Mouse (Mus musculus) thymus, postnatal 0 days (tissue): ENCODE results near the gene Hist2h2be. TPM values are rescaled to one million over a fixed set of nuclear protein-coding genes. Genes with fewer than 3 reads are reported as not detected.
"Not testable (repeated sequence)": the region's sequence is repeated elsewhere in the genome, so short reads cannot be mapped to it uniquely, and the experiment has no call there.

Experiments used
- DNase-seq: peaks from one replicate; pipeline ENCODE4 v3.0.0-alpha.2; 2015; ENCODE audit warnings: low spot score
- polyA plus RNA-seq: library from polyadenylated mRNA; unstranded; fragments of >200 nt; fragmentation: Nextera tagmentation; extraction: Ambion mirVana; gene quantifications from 2 replicates; pipeline ENCODE4 v1.2.1, GENCODE M21; 2015

Hist2h2be gene
- polyA plus RNA-seq, 1 experiment from 2014 or later = 8.6 TPM

GRCm38 (mm10) chr3:96237904-96238511, 17.1 kb downstream of the Hist2h2be start:
- DNase-seq = peak; percentile 51

- not testable (repeated sequence) for DNase-seq
Measured at GRCm38 (mm10) chr3:96238954-96239793, 18.3 kb downstream of the Hist2h2be start, which contains the start of gene Hist2h3c2. TSS of gene Hist2h3c2 (minus strand) at chr3:96239127.

DNA sequence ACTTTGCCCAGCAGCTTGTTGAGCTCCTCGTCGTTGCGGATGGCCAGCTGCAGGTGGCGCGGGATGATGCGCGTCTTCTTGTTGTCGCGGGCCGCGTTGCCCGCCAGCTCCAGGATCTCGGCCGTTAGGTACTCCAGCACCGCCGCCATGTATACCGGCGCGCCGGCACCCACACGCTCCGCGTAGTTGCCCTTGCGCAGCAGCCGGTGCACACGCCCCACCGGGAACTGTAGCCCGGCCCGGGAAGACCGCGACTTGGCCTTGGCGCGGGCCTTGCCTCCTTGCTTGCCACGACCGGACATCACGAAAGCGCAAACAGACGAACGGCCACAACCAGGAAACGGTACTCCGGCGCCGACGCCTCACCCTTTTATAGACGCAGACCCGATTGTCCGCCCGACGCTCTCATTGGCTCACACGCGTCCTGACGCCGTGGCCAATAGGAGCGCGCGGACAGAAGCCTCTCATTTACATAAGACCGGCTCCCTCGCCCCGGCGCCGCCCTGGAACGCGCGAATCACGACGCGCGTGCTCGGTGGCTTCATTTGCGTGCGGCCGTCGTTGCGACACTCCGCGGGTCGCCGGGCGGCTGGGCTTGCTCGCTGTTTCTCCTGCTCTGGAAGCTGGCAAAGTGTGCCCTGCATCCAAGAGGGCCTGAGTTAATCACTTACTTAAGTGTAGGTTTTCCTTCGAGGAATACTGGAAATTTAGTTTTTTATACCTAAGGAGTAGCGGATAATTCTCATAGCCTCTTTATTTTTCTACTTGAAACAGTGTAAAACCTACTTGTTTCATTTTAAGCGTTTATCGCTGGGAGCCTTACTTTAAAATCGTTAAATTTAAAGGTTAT, 19.3 kb downstream of the Hist2h2be start, which contains the start of gene Hist2h2aa2:
Hist2h2aa2 (minus strand) TSS at position 328 of the 850 bp plus-strand sequence.
- peak; percentile 63 for DNase-seq

- no peak for DNase-seq
Measured at GRCm38 (mm10) chr3:96240799-96241197, 19.9 kb downstream of the Hist2h2be start.

GRCm38 (mm10) chr3:96243921-96244572, 23.1 kb downstream of the Hist2h2be start:
- DNase-seq = no peak

DNA sequence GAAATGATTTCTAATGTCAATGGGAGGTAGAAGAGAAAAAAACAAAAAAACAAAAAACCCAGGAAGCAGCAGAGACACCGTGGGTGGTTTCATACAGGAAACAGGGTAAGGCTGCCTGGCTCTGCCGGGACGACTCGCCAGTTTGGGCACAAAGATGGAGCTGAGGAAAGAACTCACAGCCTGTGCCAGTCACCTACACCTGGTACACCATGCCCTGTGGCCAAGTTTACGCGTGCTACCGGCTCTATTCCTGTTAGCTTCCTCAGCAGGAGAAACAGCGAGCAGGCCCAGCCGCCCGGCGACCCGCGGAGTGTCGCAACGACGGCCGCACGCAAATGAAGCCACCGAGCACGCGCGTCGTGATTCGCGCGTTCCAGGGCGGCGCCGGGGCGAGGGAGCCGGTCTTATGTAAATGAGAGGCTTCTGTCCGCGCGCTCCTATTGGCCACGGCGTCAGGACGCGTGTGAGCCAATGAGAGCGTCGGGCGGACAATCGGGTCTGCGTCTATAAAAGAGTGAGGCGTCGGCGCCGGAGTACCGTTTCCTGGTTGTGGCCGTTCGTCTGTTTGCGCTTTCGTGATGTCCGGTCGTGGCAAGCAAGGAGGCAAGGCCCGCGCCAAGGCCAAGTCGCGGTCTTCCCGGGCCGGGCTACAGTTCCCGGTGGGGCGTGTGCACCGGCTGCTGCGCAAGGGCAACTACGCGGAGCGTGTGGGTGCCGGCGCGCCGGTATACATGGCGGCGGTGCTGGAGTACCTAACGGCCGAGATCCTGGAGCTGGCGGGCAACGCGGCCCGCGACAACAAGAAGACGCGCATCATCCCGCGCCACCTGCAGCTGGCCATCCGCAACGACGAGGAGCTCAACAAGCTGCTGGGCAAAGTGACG, 24.3 kb downstream of the Hist2h2be start, which contains the start of gene Hist2h2aa1:
Hist2h2aa1 (plus strand) TSS at position 495 of the 884 bp plus-strand sequence.
- DNase-seq = peak; percentile 82

- not testable (repeated sequence) for DNase-seq
Measured at GRCm38 (mm10) chr3:96246018-96246417, 25.1 kb downstream of the Hist2h2be start.

GRCm38 (mm10) chr3:96246427-96246856, 25.5 kb downstream of the Hist2h2be start, which contains the start of gene Hist2h3c1:
TSS of gene Hist2h3c1 (plus strand) at chr3:96246685.
- not testable (repeated sequence) for DNase-seq

GRCm38 (mm10) chr3:96247356-96248140, 26.6 kb downstream of the Hist2h2be start:
- DNase-seq = peak; percentile 34

DNA sequence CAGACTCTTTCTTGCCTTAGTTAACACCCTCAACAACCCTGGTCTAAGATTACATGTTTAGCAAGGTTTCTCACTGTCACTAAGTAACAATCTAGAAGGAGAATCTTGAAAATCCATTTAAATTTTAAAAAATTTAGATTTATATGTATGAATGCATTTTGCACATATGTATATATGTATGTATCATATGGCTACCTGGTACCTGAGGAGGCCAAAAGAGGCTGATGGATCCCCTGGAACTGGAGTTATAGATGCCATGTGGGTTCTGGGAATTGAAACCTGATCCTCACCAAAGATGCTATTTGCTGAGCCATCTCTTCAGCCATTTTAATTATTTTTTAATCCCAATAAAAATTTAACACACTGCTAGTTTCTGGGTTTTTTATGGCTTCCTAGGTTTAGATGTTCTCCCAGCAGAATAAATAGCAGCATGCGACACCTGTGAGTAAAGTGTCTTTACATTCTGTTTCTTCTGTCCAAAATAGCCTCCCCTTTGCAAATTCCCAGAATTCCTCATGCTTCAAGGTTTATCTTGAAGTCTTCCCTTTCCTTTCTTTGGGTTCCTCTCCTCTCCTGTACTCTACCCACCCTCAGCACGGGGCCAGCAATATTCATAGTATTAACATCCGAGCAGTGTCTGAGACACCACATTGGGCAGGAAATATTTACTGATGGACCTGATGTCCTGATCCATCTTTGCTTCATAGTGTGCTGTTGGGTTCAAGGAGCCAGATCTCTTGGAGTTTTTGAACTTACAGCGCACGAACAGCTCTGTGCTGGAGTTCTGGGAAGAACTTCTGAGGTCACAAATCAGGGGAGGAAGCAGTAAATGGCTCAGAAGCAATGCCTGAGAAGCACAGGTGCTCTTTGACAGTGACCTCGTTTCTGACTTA, 27.5 kb downstream of the Hist2h2be start:
- no peak for DNase-seq

GRCm38 (mm10) chr3:96249034-96249345, 28.1 kb downstream of the Hist2h2be start:
- peak; percentile 40 for DNase-seq

DNA sequence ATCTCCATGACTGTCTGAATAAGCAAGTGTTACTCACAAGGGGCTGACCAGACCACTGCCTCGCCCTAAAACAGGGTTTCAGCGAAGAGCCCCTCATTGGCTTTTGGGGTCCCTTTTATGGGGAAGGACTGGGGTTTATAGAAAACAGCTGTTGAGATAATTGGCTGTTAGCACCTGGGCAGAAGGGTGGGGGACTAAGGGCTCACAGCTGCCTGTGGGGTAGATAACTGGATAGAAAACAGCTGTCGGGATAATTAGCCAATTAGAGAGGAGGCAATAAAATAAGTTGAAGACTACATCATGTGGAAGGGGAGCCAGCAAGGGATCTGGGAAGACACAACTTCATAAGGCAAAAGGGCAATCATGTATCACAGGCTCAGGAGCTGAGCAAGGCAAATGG, 30.0 kb downstream of the Hist2h2be start:
- no peak for DNase-seq

GRCm38 (mm10) chr3:96251787-96252186, 30.9 kb downstream of the Hist2h2be start:
- no peak for DNase-seq

GRCm38 (mm10) chr3:96254683-96255355, 33.9 kb downstream of the Hist2h2be start:
- no peak for DNase-seq

DNA sequence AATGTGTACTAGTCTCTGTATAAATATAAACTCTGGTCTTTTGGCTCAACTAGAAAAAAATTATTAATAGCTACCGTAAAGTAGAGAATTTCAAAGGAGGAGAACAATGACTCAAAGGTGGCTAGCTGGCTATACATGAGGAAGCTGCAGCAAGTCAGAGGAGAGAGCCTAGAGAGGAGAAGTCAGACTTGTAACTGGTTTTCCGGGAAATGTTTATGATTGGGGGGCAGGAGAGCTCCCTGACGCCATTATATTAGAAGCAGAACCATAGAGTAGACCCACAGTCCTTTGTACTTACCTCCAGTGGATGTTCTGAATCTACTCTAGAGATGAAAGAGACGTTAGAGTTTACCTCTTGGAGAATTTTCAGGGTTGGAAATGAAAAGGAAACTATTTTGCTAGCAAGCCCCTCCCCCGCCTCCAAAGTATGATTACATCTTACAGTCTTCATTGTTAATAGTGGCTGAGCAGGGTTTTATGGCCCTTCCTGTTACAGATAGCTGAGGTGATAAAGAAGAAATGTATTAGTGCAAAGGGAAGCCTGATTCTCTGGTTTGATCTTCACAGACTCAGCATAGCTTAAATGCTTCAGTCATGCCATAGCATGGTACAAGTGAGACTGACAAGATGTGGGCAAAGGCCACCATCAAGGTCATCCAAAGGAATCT, 35.1 kb downstream of the Hist2h2be start:
- DNase-seq = no peak

DNA sequence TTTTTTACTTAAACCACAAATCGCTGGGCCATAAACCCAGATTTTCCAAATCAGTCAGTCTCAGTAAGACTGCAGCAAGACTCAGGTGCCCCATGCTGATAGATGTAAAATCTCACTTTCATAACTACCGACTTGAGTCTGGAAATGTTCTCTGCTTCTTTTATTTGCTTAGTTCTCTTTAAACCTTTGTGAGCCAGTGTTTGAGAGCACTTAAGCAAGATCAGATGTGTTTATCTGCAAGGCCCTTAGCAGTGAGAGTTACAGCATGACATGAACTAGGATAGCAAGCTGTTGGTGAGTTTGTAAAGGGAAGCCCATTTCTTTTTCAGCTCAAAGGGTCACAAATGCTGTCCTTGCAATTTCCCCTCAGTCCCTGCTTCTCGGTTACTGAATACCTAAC, 36.3 kb downstream of the Hist2h2be start:
- no peak for DNase-seq

DNA sequence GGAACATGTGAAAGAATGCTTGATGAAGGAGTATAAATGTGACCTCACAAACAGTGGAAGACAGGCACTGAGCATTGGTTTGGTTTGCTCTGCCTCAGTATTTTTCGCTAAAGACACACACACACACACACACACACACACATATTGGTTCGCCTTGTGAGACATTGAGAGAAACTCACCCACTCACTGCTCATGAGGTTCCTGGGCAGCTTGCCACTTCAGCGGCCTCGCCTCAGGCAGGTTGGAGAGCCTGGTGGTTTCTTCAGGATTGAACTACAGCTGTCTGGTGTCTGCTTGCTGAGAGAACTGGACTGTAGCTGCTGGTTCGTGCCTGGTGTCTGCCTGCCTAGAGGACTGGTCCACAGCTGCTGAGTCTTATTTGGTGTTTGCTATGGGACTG, 39.3 kb downstream of the Hist2h2be start:
- no peak for DNase-seq
